Mouse (Mus musculus) left cerebral cortex, adult 2 months (tissue): ENCODE measurements around the gene Prkce. TPM values are rescaled to one million over a fixed set of nuclear protein-coding genes. Genes with fewer than 3 reads are reported as not detected.

Source experiments
- DNase-seq, 2 experiments: peaks; one replicate each; pipeline ENCODE4 v3.0.0; 2021 to 2022; ENCODE audit warnings: low spot score in 2 of 2, mixed read lengths in 1 of 2; ENCODE audit errors: extremely low spot score in 1 of 2
- H3K27ac ChIP-seq: fragments of 200-600 bp; 2 replicates; pipeline ENCODE4 v1.8.1; 2022
- H3K4me3 ChIP-seq: fragments of 200-600 bp; 2 replicates; pipeline ENCODE4 v1.8.1; 2022
- CTCF ChIP-seq: fragments of 200-600 bp; IDR thresholded peaks from 2 replicates; pipeline ENCODE4 v1.8.1; 2022; ENCODE audit warnings: antibody characterized with exemption, mild to moderate bottlenecking, moderate library complexity
- intact Hi-C: fragments of 180-260 bp; cut with DNase I; formaldehyde crosslinking; loops from one replicate; pipeline ENCODE4 v1.15.1; 2025
- total RNA-seq, 2 experiments: library from RNA; stranded (reverse); gene quantifications; 2 replicates each; pipeline ENCODE4 v1.2.3; 2021

Gene Prkce
- total RNA-seq, 2 experiments from 2014 or later, result 277 to 284 TPM

GRCm38 (mm10) chr17:86156999-86157398 is 10.6 kb upstream of the Prkce start:
- DNase-seq, result no peak
- TF ChIP-seq CTCF, result no peak
- Histone ChIP-seq H3K4me3 (no peak overlapping the region), H3K27ac (no peak overlapping the region)
- intact Hi-C loops, result no loop called here

- no peak for DNase-seq
- Histone ChIP-seq H3K27ac (no peak overlapping the region), H3K4me3 (no peak overlapping the region)
- intact Hi-C loops, result loop anchor here (1.0 to 5.0 kb wide), 3 partner anchors 283 to 745 kb away; no protein-coding TSS in a partner anchor
- no peak for TF ChIP-seq CTCF
Observed at GRCm38 (mm10) chr17:86162672-86163071, 4.9 kb upstream of the Prkce start.

DNA sequence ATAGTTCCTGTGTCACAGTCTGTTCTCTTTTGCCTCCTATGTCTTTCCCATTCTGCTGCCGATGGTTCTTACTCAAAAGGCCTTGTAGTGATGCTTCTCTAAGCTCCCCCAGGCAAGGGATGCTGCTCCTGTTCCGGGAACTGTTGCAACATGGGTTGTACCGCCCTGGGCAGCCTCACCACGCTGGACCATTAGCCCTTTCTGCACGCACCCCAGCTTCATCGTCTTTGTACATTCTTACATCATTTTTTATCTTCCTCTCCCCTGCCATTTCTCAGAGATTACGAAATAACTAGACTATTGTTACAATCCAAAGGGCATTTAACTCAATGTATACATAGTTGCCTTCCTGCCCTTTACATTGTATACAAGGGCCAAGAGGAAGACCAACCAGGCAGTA is 3.2 kb upstream of the Prkce start:
- no peak overlapping the region for H3K4me3 ChIP-seq
- intact Hi-C loops, result loop anchor here (5.0 kb wide), 2 partner anchors 308 to 743 kb away; no protein-coding TSS in a partner anchor
- TF ChIP-seq CTCF, result no peak
- no peak overlapping the region for H3K27ac ChIP-seq
- DNase-seq, result no peak

DNA sequence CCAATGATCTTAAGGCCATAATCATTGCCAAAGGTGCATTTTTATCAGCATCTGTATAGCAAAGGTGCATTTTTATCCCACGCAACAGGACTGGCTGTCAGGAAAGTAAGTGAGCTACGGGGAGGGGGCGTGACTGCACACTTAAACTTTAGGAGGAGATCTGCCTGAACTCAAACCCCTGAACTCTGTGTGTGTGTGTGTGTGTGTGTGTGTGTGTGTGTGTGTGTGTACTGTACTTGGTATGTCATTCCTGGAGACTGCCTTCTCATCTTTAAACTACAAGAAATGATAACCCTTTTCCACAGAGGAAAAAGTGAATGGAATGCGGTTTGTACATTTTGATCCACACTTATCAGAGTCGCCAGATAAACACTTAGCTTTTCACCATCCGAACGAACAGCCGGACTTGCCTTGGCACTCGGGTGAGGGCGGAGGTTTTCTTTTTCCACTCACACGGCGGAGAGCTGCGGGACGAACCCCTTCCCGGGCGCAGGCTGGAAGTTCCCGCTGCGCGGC is 1.5 kb upstream of the Prkce start:
- TF ChIP-seq CTCF, result no peak
- intact Hi-C loops, result loop anchor here (5.0 kb wide), 1 partner anchor 181 kb away; no protein-coding TSS in a partner anchor
- peak overlapping the region; percentile 91 for H3K27ac ChIP-seq
- peak overlapping the region; percentile 74 for H3K4me3 ChIP-seq
- DNase-seq, result no peak

GRCm38 (mm10) chr17:86166567-86167319 is 842 bp upstream of the Prkce start:
- intact Hi-C loops, result loop anchor here (1.0 to 5.0 kb wide), 2 partner anchors 135 to 181 kb away; no protein-coding TSS in a partner anchor
- Histone ChIP-seq H3K4me3 (peak overlapping the region; percentile 74), H3K27ac (peak overlapping the region; percentile 91)
- peak; percentile 63 to 70 for DNase-seq
- TF ChIP-seq CTCF, result no peak

- DNase-seq, result peak; percentile 54 to 61
- peak overlapping the region; percentile 95 for H3K27ac ChIP-seq
- H3K4me3 ChIP-seq, result peak overlapping the region; percentile 74
- no peak; the same call in 1 of the 2 replicates for TF ChIP-seq CTCF
- intact Hi-C loops, result loop anchor here (1.0 to 5.0 kb wide), 3 partner anchors 46 to 179 kb away; no protein-coding TSS in a partner anchor
Observed at GRCm38 (mm10) chr17:86168231-86168981, 821 bp downstream of the Prkce start.

DNA sequence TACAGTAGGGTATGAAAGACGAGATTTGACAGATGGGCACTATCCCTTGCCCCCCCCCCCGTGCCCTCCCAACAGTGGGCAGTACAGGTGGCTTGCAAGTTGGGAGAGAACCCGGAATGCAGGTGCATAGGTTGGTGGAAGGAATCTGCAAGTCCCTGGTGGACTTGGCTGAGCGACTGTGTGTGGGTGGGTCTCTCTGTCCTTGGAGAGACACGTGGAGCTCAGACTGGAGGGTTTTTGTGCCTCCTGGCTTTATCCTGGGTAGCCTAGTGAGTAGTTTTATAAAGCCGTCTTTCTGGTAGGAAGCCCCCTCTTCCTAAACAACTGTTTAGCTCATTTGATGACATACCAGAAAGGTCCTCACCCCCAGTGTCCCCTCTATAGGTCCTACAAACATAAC is 1.5 kb downstream of the Prkce start:
- TF ChIP-seq CTCF, result no peak
- Histone ChIP-seq H3K27ac (peak overlapping the region; percentile 95), H3K4me3 (peak overlapping the region; percentile 74)
- DNase-seq, result peak in 1 of 2 experiments; percentile 43
- intact Hi-C loops, result loop anchor here (2.0 to 5.0 kb wide), 2 partner anchors 46 to 178 kb away; no protein-coding TSS in a partner anchor

DNA sequence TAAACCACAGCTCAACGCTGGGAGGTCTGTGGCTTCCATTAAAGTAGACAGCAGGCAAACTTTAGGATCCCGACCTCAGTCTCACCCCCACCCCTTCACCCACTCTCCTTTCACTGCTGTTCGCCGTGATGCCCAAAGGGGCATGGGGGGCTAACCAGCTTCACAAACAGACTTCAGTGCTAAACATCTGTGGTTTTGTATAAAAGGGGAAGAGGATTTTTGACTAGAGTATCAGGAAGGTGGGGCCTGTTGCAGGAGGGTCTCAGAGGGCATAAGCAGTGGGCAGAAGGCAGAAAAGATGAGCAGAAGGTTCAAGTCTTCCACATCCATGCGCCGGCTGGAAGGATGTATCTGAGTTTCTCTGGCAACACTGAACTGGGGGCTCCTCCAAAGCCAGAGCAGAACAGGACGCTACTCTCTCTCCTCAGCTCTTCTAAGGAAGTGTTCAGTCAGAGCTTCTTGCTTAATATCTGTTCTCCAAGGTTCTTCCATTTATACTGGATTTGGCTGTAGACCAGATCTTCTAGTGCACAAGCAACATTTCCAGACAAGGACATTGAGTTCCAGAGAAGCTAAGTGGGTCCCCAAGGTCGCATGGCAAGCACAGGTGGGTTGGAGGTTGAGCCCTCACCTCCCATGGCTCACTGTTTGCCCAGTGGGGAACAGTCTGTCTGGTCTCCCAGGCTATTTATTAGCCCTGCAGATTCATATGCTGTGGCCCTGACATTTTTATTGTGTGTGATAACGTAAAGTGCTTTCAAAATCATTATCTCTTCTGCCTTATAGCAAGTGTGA is 2.8 kb downstream of the Prkce start:
- no peak for TF ChIP-seq CTCF
- no peak for DNase-seq
- peak overlapping the region; percentile 74 for H3K4me3 ChIP-seq
- intact Hi-C loops, result no loop called here
- peak overlapping the region; percentile 37 for H3K27ac ChIP-seq

DNA sequence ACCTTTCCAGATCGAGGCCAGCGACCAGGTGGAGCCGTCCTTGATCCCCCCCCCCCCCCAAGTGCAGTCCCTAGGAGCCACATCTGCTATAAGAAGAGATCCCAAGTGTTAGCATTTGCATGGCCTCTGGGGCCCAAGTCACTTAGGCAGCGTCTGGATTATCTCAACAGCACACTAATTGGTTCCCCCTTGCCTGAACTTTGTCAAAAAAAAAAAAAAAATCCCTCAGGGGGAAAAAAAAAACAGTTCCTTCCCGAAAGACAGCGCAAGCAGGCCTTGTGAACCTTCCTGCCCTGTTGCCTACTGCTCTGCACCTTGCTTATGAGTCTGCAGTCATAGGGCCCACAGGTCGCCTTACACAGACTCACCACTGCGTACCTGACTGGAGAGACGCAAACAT is 7.9 kb downstream of the Prkce start:
- no peak for DNase-seq
- intact Hi-C loops, result no loop called here
- Histone ChIP-seq H3K27ac (no peak overlapping the region), H3K4me3 (no peak overlapping the region)
- no peak for TF ChIP-seq CTCF

DNA sequence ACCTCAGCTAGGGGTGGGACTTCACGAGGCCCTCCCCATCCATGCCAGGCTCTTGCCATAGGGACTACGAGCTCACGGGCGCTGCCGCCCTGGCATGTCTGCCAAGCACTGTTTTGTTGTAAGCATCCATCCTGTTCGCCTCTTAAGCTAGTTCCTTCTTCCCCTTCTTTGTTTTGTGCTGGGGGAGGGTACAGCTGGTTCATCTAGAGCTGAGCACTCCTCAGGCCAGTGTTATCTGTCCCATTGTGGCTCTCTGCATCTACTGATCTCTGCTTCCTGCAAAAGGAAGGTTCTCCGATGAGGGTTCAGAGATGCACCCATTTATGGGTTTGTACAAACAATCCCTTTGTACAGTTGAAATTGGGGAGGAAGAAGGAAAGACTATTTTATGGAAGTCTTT is 9.1 kb downstream of the Prkce start:
- TF ChIP-seq CTCF, result no peak
- no peak for DNase-seq
- intact Hi-C loops, result no loop called here
- Histone ChIP-seq H3K27ac (no peak overlapping the region), H3K4me3 (no peak overlapping the region)

DNA sequence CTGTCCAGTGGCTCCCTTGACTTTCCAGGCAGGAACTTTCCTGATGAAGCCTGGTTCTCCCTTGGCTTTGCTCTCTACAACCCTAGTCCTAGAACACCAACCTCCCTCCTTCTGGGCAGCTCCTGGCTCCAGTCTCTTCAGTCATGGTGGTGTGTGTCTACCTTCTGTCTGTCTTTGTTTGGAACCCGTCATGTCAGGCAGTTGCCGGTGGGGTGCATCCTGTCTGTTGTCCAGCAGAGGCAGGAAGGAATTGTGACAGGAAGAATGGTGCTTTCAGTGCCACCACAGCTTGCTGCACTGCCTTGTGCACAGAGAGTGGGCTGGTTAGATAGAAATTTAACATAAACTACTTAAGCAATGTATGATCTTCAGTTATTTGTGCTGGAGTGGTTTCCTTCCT is 16.2 kb downstream of the Prkce start:
- H3K4me3 ChIP-seq, result no peak overlapping the region
- H3K27ac ChIP-seq, result no peak overlapping the region
- intact Hi-C loops, result loop anchor here (2.0 kb wide), 1 partner anchor 31 kb away; no protein-coding TSS in a partner anchor
- TF ChIP-seq CTCF, result no peak; the same call in none of the 2 replicates
- DNase-seq, result no peak
